Mouse (Mus musculus): ENCODE measurements at regions not wholly inside any gene's neighbourhood (a gene's known extent, or its start where the extent isn't known, plus 50 kb on each side); places are given as distances from the start of the nearest gene placed in this dataset.

DNA sequence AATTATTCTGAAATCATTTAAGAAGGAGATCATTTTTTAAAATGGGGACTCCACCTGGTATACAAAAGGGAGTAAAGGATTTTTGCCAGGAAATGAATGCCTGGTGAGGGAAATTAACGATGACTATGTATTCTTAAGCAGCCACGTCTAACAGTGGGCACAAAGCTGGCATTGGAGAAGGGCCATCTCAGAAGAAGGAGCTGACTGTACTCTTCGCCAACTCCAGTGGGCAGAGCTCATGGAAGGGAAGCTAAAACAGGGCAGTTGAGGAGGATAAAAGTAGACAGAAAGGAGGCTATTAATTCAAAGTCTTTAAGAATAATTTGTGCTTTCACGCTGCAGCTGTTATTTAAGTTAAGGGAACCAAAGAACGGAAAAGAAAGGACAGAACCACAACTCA lies 294.2 kb downstream of the H2al1n start:
- H3K27ac ChIP-seq (ENCODE audit: low read length): no peak overlapping the region
- no peaks in the 10 kb centered on the region for H3K4me1 ChIP-seq (replicated peaks; ENCODE audit: control insufficient read depth, insufficient read depth, low read length)
- H3K36me3 ChIP-seq (ENCODE audit: control insufficient read depth, insufficient read depth): no peaks in the 10 kb centered on the region
- H3K27me3 ChIP-seq (replicated peaks; ENCODE audit: control insufficient read depth, insufficient read depth, low read length): no peaks in the 10 kb centered on the region
- no peak overlapping the region for H3K4me2 ChIP-seq (ENCODE audit: low read length)
- no peaks in the 10 kb centered on the region for H3K9me3 ChIP-seq (ENCODE audit: control insufficient read depth, low read length)
- no peak overlapping the region for H3K9ac ChIP-seq (replicated peaks; ENCODE audit: low read depth, low read length)
- ATAC-seq: peak; percentile 75; the same call in 1 of the 2 replicates
- 46% methylated on average over 5 of the region's 5 CpGs for WGBS
- no peak overlapping the region for H3K4me3 ChIP-seq (replicated peaks; ENCODE audit: low read length)

Data from forebrain, embryonic 16.5 days (tissue).